Mouse (Mus musculus) left cerebral cortex, postnatal 14 days (tissue): ENCODE results near the gene Slc25a31. TPM values are rescaled to one million over a fixed set of nuclear protein-coding genes. Genes with fewer than 3 reads are reported as not detected.
A peak's percentile ranks its signal among the peaks of the same experiment; 100 is the strongest.

Experiments used
- DNase-seq, 2 experiments: peaks; one replicate each; pipeline ENCODE4 v3.0.0; 2021 to 2022; ENCODE audit warnings: low spot score in 2 of 2, mixed read lengths in 1 of 2
- intact Hi-C: fragments of 180-260 bp; cut with DNase I; formaldehyde crosslinking; loops from one replicate; pipeline ENCODE4 v1.15.1; 2025
- total RNA-seq, 2 experiments: library from RNA; stranded (reverse); gene quantifications; 2 replicates each; pipeline ENCODE4 v1.2.3; 2021

Slc25a31 gene
- total RNA-seq, 2 experiments from 2014 or later = not detected

- DNase-seq = no peak
Measured at GRCm38 (mm10) chr3:40704816-40705430, 3.7 kb upstream of the Slc25a31 start.

GRCm38 (mm10) chr3:40716056-40716455 is 7.4 kb downstream of the Slc25a31 start:
- intact Hi-C loops = no loop called here
- DNase-seq = no peak

More at GRCm38 (mm10) chr3:40704816-40705430, 3.7 kb upstream of the Slc25a31 start:
- intact Hi-C loops = no loop called here

GRCm38 (mm10) chr3:40719022-40719421 is 10.4 kb downstream of the Slc25a31 start:
- no peak for DNase-seq
- intact Hi-C loops = no loop called here

GRCm38 (mm10) chr3:40738381-40738912 is 29.8 kb downstream of the Slc25a31 start:
- no peak for DNase-seq
- intact Hi-C loops = no loop called here

- no peak for DNase-seq
- intact Hi-C loops = loop anchor here (10.0 kb wide), 1 partner anchor 1859 kb away; the partner anchor contains the start of gene Fat4
Measured at GRCm38 (mm10) chr3:40744024-40744835, 35.6 kb downstream of the Slc25a31 start, which contains the start of gene Hspa4l. Gene Hspa4l, plus strand, starts transcription at chr3:40744495.

GRCm38 (mm10) chr3:40744836-40745660 is 36.4 kb downstream of the Slc25a31 start:
- intact Hi-C loops = loop anchor here (5.0 to 10.0 kb wide), 2 partner anchors 218 to 1860 kb away; partner anchors contain the start of gene Fat4
- DNase-seq = peak; percentile 89 to 92

GRCm38 (mm10) chr3:40745661-40746547 is 37.2 kb downstream of the Slc25a31 start:
- peak in 1 of 2 experiments; percentile 26 for DNase-seq
- intact Hi-C loops = loop anchor here (5.0 to 10.0 kb wide), 2 partner anchors 219 to 1861 kb away; partner anchors contain the start of gene Fat4

GRCm38 (mm10) chr3:40760746-40761145 is 52.1 kb downstream of the Slc25a31 start:
- intact Hi-C loops = no loop called here
- DNase-seq = no peak

GRCm38 (mm10) chr3:40761312-40761711 is 52.7 kb downstream of the Slc25a31 start:
- no peak for DNase-seq
- intact Hi-C loops = no loop called here

Other genes starting within 250 kb of the Slc25a31 start
- gene Intu, start 177.6 kb upstream of the Slc25a31 start, total RNA-seq = 1 to 10 TPM; 4.9 to 5.6 TPM
- gene Hspa4l, start 35.6 kb downstream of the Slc25a31 start, total RNA-seq = 100 to 1,000 TPM; 123 to 124 TPM
- gene Plk4, start 91.2 kb downstream of the Slc25a31 start, total RNA-seq = 1 to 10 TPM; 3.1 to 4.5 TPM
- 10 to 100 TPM; 18.3 to 19.5 TPM for gene Mfsd8, start 138.0 kb downstream of the Slc25a31 start, total RNA-seq
- 10 to 100 TPM; 11.3 to 14.8 TPM for gene Abhd18, start 138.1 kb downstream of the Slc25a31 start, total RNA-seq
- gene 1700034I23Rik, start 193.7 kb downstream of the Slc25a31 start, total RNA-seq = under 1 TPM in 1 of 2 experiments, not detected in 1; 0.15 TPM
- gene Larp1b, start 241.0 kb downstream of the Slc25a31 start, total RNA-seq = 10 to 100 TPM; 21.6 to 21.9 TPM